Mouse (Mus musculus): ENCODE data around the gene Foxo6. TPM values are rescaled to one million over a fixed set of nuclear protein-coding genes. Genes with fewer than 3 reads are reported as not detected.

The Foxo6 gene
- polyA plus RNA-seq, 1 experiment from 2014 or later, result 1.3 TPM

GRCm38 (mm10) chr4:120268214-120269061 lies 18.7 kb downstream of the Foxo6 start:
- no peaks in the 10 kb centered on the region for H3K36me3 ChIP-seq
- 0 out of 2 replicates have a peak overlapping the region, but pooled peaks have one; percentile 11 for H3K9ac ChIP-seq
- peak overlapping the region; percentile 25 for H3K4me3 ChIP-seq
- H3K4me1 ChIP-seq (replicated peaks), result peaks cover 63% of the 10 kb centered on the region
- H3K27me3 ChIP-seq, result peaks cover 53% of the 10 kb centered on the region
- H3K27ac ChIP-seq (replicated peaks), result no peak overlapping the region
- WGBS, result 5% methylated on average over 104 of the region's 112 CpGs
- no peaks in the 10 kb centered on the region for H3K9me3 ChIP-seq
- ATAC-seq (ENCODE audit: low FRiP score, low read depth), result 0 out of 2 replicates have a peak, but pooled peaks have one; percentile 27
- peak overlapping the region; percentile 53 for H3K4me2 ChIP-seq

DNA sequence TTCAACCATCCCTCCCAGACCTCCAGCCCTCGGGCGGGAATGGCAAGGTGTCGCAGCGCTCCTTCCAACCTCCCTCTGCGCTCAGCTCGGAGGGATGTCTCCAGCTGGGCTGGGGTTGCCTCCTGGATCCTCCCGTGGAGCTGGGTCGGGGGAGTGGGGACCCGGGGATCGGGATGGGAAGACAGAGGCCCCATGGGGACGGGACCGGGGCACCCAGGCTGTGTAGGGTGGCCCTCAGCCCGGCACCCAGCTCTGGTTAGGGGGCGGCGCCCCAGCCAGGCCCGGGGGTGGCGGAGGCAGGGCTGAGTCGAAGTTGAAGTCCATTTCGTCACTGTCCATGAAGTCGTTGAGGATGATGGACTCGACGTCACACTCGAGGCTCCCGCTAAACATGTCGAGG lies 19.5 kb downstream of the Foxo6 start:
- Histone ChIP-seq H3K9me3 (no peaks in the 10 kb centered on the region), H3K27ac (replicated peaks) (no peak overlapping the region), H3K27me3 (peaks cover 53% of the 10 kb centered on the region), H3K36me3 (no peaks in the 10 kb centered on the region), H3K4me2 (peak overlapping the region; percentile 53), H3K9ac (no peak overlapping the region), H3K4me1 (replicated peaks) (peaks cover 67% of the 10 kb centered on the region), H3K4me3 (peak overlapping the region; percentile 25)
- WGBS, result 18% methylated on average over 25 of the region's 25 CpGs
- ATAC-seq (ENCODE audit: low FRiP score, low read depth), result no peak

GRCm38 (mm10) chr4:120267136-120267535 lies 20.0 kb downstream of the Foxo6 start:
- Histone ChIP-seq H3K4me2 (no peak overlapping the region), H3K27me3 (peaks cover 53% of the 10 kb centered on the region), H3K9me3 (no peaks in the 10 kb centered on the region), H3K27ac (replicated peaks) (no peak overlapping the region), H3K36me3 (no peaks in the 10 kb centered on the region), H3K4me3 (no peak overlapping the region), H3K4me1 (replicated peaks) (peaks cover 67% of the 10 kb centered on the region), H3K9ac (no peak overlapping the region)
- 42% methylated on average over 24 of the region's 24 CpGs for WGBS
- ATAC-seq (ENCODE audit: low FRiP score, low read depth), result no peak

- ATAC-seq (ENCODE audit: low FRiP score, low read depth), result no peak
- Histone ChIP-seq H3K4me2 (no peak overlapping the region), H3K36me3 (no peaks in the 10 kb centered on the region), H3K27ac (replicated peaks) (no peak overlapping the region), H3K27me3 (peaks cover 30% of the 10 kb centered on the region), H3K9ac (no peak overlapping the region), H3K4me3 (no peak overlapping the region), H3K4me1 (replicated peaks) (peaks cover 57% of the 10 kb centered on the region), H3K9me3 (no peaks in the 10 kb centered on the region)
- 53% methylated on average over 3 of the region's 3 CpGs for WGBS
These were observed 23.0 kb downstream of the Foxo6 start for GRCm38 (mm10) chr4:120264105-120264504.

- Histone ChIP-seq H3K4me2 (no peak overlapping the region), H3K27me3 (peaks cover 26% of the 10 kb centered on the region), H3K9ac (no peak overlapping the region), H3K9me3 (no peaks in the 10 kb centered on the region), H3K36me3 (no peaks in the 10 kb centered on the region), H3K4me1 (replicated peaks) (peaks cover 48% of the 10 kb centered on the region), H3K4me3 (no peak overlapping the region), H3K27ac (replicated peaks) (peak overlapping the region; percentile 39)
- 31% methylated on average over 2 of the region's 2 CpGs for WGBS
- no peak for ATAC-seq (ENCODE audit: low FRiP score, low read depth)
These were observed 24.4 kb downstream of the Foxo6 start for GRCm38 (mm10) chr4:120262726-120263125.

GRCm38 (mm10) chr4:120262206-120262605 lies 24.9 kb downstream of the Foxo6 start:
- H3K4me1 ChIP-seq (replicated peaks), result peaks cover 47% of the 10 kb centered on the region
- H3K4me2 ChIP-seq, result no peak overlapping the region
- 22% methylated on average over 10 of the region's 10 CpGs for WGBS
- H3K9me3 ChIP-seq, result no peaks in the 10 kb centered on the region
- peak overlapping the region; percentile 39 for H3K27ac ChIP-seq (replicated peaks)
- no peaks in the 10 kb centered on the region for H3K36me3 ChIP-seq
- no peak overlapping the region for H3K9ac ChIP-seq
- no peak overlapping the region for H3K4me3 ChIP-seq
- ATAC-seq (ENCODE audit: low FRiP score, low read depth), result no peak
- H3K27me3 ChIP-seq, result peaks cover 21% of the 10 kb centered on the region

DNA sequence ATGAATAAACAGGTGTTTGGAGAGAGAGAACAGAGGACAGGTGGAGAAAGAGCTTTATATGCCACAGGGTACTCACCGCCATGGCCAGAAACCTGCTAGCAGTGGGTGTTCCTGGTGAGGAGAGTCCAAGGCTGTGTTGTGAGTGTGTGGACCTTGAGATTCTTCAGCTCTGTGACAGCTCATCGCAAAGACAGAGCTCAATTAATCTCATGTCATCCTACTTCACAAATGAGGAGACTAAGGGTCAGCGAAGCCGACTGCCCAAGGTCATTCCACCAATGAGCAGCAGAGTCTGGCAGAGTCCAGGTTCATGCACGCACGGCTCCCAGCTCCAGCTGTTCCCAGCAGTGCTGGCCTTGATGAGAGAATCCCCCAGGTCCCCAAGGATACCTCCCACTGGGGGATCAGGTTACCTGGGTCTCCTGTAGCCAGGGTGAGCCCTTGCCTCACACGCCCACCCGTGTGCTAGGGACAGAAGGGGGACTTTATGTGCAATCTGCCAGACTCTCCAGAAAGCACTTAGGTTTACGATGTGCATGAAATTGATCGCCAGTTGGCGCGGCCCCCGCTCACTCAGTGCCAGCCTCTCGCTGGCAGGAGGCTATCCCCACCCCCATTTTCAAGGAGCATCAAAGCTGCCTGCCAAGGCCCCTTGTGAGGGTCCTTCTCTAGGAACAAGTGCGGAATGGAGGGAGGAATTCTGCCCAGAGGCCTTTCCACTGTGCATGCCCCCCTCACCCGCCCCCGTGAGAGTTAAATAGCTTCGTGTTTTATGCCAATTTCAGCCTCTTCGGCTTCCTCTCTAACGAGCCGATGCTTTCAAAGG lies 27.6 kb downstream of the Foxo6 start:
- peak overlapping the region; percentile 51 for H3K27ac ChIP-seq (replicated peaks)
- no peaks in the 10 kb centered on the region for H3K9me3 ChIP-seq
- H3K4me3 ChIP-seq, result no peak overlapping the region
- ATAC-seq (ENCODE audit: low FRiP score, low read depth), result peak; percentile 47
- no peaks in the 10 kb centered on the region for H3K36me3 ChIP-seq
- 24% methylated on average over 21 of the region's 21 CpGs for WGBS
- peaks cover 64% of the 10 kb centered on the region for H3K4me1 ChIP-seq (replicated peaks)
- no peak overlapping the region; the same call in 1 of the 2 replicates for H3K9ac ChIP-seq
- H3K4me2 ChIP-seq, result peak overlapping the region; percentile 11; the same call in 1 of the 2 replicates
- H3K27me3 ChIP-seq, result no peaks in the 10 kb centered on the region

- peak; percentile 49 for ATAC-seq (ENCODE audit: low FRiP score, low read depth)
- H3K4me3 ChIP-seq, result no peak overlapping the region
- H3K9me3 ChIP-seq, result no peaks in the 10 kb centered on the region
- no peaks in the 10 kb centered on the region for H3K36me3 ChIP-seq
- no peak overlapping the region for H3K9ac ChIP-seq
- WGBS, result 8% methylated on average over 8 of the region's 8 CpGs
- no peaks in the 10 kb centered on the region for H3K27me3 ChIP-seq
- H3K27ac ChIP-seq (replicated peaks), result peak overlapping the region; percentile 67
- H3K4me2 ChIP-seq, result no peak overlapping the region
- H3K4me1 ChIP-seq (replicated peaks), result peaks cover 57% of the 10 kb centered on the region
These were observed 38.3 kb downstream of the Foxo6 start for GRCm38 (mm10) chr4:120248800-120249261.

DNA sequence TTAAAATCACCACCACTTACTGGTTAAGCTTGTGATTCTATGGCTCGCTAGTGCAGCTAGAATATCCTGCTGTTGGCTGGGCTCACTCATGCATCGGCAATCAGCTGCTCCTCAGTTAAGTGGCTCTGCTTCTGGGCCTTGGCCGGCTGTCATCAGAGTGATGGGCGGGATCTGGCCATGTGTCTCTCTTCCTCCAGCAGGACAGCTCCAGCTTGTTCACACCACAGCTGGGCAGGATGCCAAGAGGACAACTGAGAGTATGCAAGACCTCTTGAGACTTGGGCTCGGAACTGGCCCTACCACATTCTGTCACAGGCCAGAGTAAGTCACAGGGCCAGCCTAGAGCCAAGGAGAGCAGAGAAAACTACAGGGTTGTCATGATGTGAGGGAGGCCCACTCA lies 39.7 kb downstream of the Foxo6 start:
- Histone ChIP-seq H3K4me2 (no peak overlapping the region), H3K27ac (replicated peaks) (no peak overlapping the region), H3K9ac (no peak overlapping the region), H3K4me1 (replicated peaks) (peaks cover 56% of the 10 kb centered on the region), H3K27me3 (no peaks in the 10 kb centered on the region), H3K9me3 (no peaks in the 10 kb centered on the region), H3K4me3 (no peak overlapping the region), H3K36me3 (no peaks in the 10 kb centered on the region)
- no peak for ATAC-seq (ENCODE audit: low FRiP score, low read depth)
- WGBS, result 24% methylated on average over 5 of the region's 5 CpGs

DNA sequence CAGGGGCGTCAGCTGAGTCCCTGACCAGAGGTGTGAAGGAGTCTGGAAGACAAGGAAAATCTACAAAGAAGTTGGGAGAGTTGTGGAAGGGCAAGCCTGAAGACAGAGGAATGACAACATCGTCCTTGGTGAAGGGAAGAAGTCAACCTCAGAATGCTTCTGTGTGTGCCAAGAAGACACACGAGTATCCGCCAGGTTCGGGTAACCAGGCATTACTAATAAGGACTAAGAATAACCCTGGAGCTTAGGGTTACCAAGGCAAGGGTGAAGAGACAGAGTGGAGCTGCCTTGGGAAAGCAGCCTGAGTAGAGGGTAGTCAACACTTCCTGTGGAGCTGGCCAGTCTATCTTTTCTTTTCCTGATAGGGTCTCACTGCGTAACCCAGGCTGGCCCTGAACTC lies 41.1 kb downstream of the Foxo6 start:
- no peak overlapping the region for H3K9ac ChIP-seq
- H3K27ac ChIP-seq (replicated peaks), result no peak overlapping the region
- WGBS, result 88% methylated on average over 6 of the region's 6 CpGs
- H3K4me3 ChIP-seq, result no peak overlapping the region
- peaks cover 56% of the 10 kb centered on the region for H3K4me1 ChIP-seq (replicated peaks)
- H3K36me3 ChIP-seq, result no peaks in the 10 kb centered on the region
- H3K9me3 ChIP-seq, result no peaks in the 10 kb centered on the region
- H3K27me3 ChIP-seq, result no peaks in the 10 kb centered on the region
- no peak overlapping the region for H3K4me2 ChIP-seq
- no peak for ATAC-seq (ENCODE audit: low FRiP score, low read depth)

DNA sequence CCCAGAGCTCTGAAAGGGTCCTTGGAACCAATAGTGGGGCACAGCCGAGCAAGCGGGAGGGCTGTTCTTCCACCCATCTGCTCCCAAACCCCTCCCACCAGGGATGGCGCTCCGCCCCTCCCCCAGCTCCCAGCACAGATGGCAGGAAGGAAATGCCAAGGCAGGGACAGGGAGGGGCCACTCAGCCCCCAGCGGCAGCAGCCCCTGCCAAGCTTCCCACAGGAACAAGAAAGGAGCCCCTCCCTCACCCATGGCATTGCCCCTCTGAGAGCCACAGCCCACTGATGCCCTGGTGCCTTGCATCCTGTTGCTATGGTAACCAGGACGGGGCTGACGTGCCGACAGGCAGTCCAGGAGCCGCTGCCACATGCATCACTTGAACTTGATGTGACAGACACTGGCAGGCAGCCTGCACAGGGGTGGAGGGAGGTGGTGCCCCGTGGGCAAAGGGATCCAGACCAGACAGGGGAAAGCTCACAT lies 44.3 kb downstream of the Foxo6 start:
- H3K4me3 ChIP-seq, result no peak overlapping the region
- H3K4me2 ChIP-seq, result peak overlapping the region; percentile 45
- no peaks in the 10 kb centered on the region for H3K27me3 ChIP-seq
- no peaks in the 10 kb centered on the region for H3K9me3 ChIP-seq
- ATAC-seq (ENCODE audit: low FRiP score, low read depth), result peak; percentile 87
- H3K27ac ChIP-seq (replicated peaks), result peak overlapping the region; percentile 74
- WGBS, result 1% methylated on average over 10 of the region's 10 CpGs
- peaks cover 47% of the 10 kb centered on the region for H3K4me1 ChIP-seq (replicated peaks)
- H3K36me3 ChIP-seq, result no peaks in the 10 kb centered on the region
- no peak overlapping the region for H3K9ac ChIP-seq

DNA sequence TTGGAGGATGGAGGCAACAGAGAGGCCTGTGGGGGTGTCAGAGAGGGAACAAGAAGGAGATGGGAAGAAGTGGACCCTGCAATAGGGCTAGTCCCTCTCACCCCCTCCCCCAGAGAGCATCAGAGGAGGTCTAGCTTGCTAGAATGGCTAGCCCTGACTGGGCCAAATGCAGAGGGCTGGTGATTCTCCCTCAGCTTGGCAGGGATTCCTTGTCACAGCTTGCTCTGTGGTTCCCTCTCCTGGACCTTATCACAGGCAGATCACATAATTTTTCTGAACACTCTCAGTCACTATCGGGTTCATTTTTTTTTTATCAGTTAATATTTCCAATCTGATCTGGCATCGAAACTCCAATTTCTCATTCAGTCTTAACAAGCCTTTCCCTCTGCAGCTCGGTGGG lies 46.0 kb downstream of the Foxo6 start:
- 50% methylated on average over 3 of the region's 3 CpGs for WGBS
- Histone ChIP-seq H3K9ac (no peak overlapping the region), H3K4me2 (no peak overlapping the region), H3K27ac (replicated peaks) (peak overlapping the region; percentile 69), H3K36me3 (no peaks in the 10 kb centered on the region), H3K4me1 (replicated peaks) (peaks cover 40% of the 10 kb centered on the region), H3K4me3 (no peak overlapping the region), H3K27me3 (no peaks in the 10 kb centered on the region), H3K9me3 (no peaks in the 10 kb centered on the region)
- ATAC-seq (ENCODE audit: low FRiP score, low read depth), result no peak
